Mouse (Mus musculus): ENCODE results near the gene Scd3. TPM values are rescaled to one million over a fixed set of nuclear protein-coding genes. Genes with fewer than 3 reads are reported as not detected.

Gene Scd3
- total RNA-seq (2022): under 1 TPM in 3 of 4 experiments, not detected in 1; 0.06 to 0.31 (median 0.12) TPM

GRCm38 (mm10) chr19:44203015-44203564 is at the start of gene Scd3:
Scd3 (plus strand) TSS chr19:44203269.
- DNase-seq: no peak

GRCm38 (mm10) chr19:44153781-44154180 is 49.3 kb upstream of the Scd3 start:
- DNase-seq: no peak

GRCm38 (mm10) chr19:44157005-44157404 is 46.1 kb upstream of the Scd3 start:
- DNase-seq: no peak

- no peak for DNase-seq
These were observed 43.7 kb upstream of the Scd3 start for GRCm38 (mm10) chr19:44159386-44159785.

- no peak for DNase-seq
These were observed 41.6 kb upstream of the Scd3 start for GRCm38 (mm10) chr19:44161515-44161914.

GRCm38 (mm10) chr19:44174835-44175234 is 28.2 kb upstream of the Scd3 start:
- no peak for DNase-seq

- DNase-seq: no peak
These were observed 26.3 kb upstream of the Scd3 start for GRCm38 (mm10) chr19:44176741-44177140.

GRCm38 (mm10) chr19:44180502-44180901 is 22.6 kb upstream of the Scd3 start:
- no peak for DNase-seq

GRCm38 (mm10) chr19:44183968-44184367 is 19.1 kb upstream of the Scd3 start:
- DNase-seq: no peak

- no peak for DNase-seq
These were observed 14.0 kb upstream of the Scd3 start for GRCm38 (mm10) chr19:44189056-44189455.

GRCm38 (mm10) chr19:44192342-44192741 is 10.7 kb upstream of the Scd3 start, which contains the start of gene Pkd2l1:
Pkd2l1 (minus strand) TSS chr19:44192442.
- no peak for DNase-seq

GRCm38 (mm10) chr19:44193906-44194305 is 9.2 kb upstream of the Scd3 start:
- DNase-seq: no peak

- peak; percentile 25 for DNase-seq
These were observed 7.9 kb upstream of the Scd3 start for GRCm38 (mm10) chr19:44195138-44195537.

- no peak for DNase-seq
These were observed 5.8 kb upstream of the Scd3 start for GRCm38 (mm10) chr19:44197053-44197852.

- no peak for DNase-seq
These were observed 4.6 kb upstream of the Scd3 start for GRCm38 (mm10) chr19:44198494-44198893.

GRCm38 (mm10) chr19:44198964-44199363 is 4.1 kb upstream of the Scd3 start:
- no peak for DNase-seq

GRCm38 (mm10) chr19:44207079-44207478 is 4.0 kb downstream of the Scd3 start:
- no peak for DNase-seq

GRCm38 (mm10) chr19:44215255-44215654 is 12.2 kb downstream of the Scd3 start:
- no peak for DNase-seq

GRCm38 (mm10) chr19:44217958-44218525 is 15.0 kb downstream of the Scd3 start:
- DNase-seq: no peak

- DNase-seq: no peak
These were observed 22.7 kb downstream of the Scd3 start for GRCm38 (mm10) chr19:44225728-44226127.

- DNase-seq: no peak
These were observed 26.7 kb downstream of the Scd3 start for GRCm38 (mm10) chr19:44229776-44230175.

- DNase-seq: no peak
These were observed 27.1 kb downstream of the Scd3 start for GRCm38 (mm10) chr19:44230212-44230611.

GRCm38 (mm10) chr19:44231608-44232151 is 28.6 kb downstream of the Scd3 start:
- DNase-seq: no peak
